Mouse (Mus musculus): Measurements from ENCODE around the gene Plppr1.

- TF ChIP-seq CTCF (IDR thresholded peaks at IDR 0.05; ENCODE audit: control insufficient read depth, insufficient read depth, insufficient read length) (no peak), CEBPB (IDR thresholded peaks at IDR 0.05; ENCODE audit: low read depth) (no peak), USF1 (IDR thresholded peaks at IDR 0.05; ENCODE audit: low read depth) (no peak), MYOD1 (IDR thresholded peaks at IDR 0.05; ENCODE audit: control insufficient read depth, insufficient read length, low read depth) (no peak), MAX (IDR thresholded peaks at IDR 0.05) (no peak)
These were observed 20.8 kb upstream of the Plppr1 start for GRCm38 (mm10) chr4:49038311-49038710.
